Mouse (Mus musculus): ENCODE results near the gene Des. TPM values are rescaled to one million over a fixed set of nuclear protein-coding genes. Genes with fewer than 3 reads are reported as not detected.
A peak's percentile ranks its signal among the peaks of the same experiment; 100 is the strongest.

Gene Des
- total RNA-seq, 2 experiments from 2014 or later: 1,760 to 1,859 TPM

DNA sequence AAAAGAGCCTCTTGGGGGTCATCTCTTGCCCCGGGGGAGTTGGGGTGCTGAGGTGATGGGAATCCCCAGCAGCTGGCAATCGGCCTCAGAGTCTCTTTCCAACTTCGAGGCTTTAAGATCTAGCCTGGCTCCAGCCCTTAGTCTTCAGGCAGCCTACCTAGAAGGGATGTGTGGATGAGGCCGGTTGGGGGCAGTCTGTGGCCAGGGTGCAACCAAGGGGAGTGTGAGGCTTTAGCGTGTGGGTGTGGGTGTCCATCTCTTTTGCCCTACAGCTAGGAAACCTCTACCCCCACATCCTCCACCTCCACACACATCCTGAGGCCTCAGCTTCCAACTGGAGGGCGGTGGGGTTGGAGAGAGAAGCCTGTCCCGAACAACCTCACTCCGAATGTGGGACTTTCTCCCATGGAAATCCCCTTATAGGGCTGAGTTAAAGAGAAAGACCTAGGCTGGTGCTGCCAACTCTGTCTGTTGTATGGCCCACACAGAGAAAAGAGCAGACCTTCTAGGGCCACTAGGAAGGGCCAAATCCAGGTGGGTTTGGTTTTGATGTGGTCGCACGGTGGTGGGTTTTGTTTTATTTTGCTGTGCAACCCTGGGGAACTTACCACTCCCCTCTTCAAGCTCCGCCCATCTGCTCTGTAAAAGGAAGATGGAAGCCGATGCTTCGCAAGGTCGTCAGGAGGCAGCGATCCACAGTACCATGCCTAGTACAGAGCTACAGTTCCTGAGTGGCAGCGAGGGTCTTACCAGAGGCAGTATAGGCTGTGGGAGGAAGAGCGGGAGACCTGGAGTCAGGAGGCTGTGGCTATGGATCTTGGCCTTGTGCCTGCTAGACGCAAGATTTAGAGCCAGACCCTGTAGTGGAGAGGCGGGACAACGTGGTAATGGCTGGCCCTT is 14.8 kb upstream of the Des start:
- DNase-seq (ENCODE audit: low spot score in 2 of 2): no peak

DNA sequence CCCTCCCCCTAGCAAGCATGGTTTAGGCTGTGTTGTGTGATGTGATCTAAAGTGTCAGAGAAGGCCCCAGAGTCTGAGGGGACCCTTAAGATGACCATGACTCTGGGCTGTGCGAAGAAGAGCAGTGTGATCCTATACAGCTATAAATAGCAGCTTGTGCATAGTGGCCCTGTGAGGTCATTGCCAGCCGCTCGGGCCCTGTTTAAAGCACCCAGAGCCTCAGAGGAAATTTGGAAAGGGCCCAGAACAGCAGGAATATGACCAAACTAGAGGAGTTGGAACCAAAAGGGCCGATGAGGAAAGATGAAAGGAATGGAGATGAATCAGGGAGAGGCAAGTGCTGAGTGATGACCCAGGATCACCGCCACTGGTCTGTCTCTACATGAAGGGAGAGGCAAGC is 12.8 kb upstream of the Des start:
- no peak for DNase-seq (ENCODE audit: low spot score in 2 of 2)

DNA sequence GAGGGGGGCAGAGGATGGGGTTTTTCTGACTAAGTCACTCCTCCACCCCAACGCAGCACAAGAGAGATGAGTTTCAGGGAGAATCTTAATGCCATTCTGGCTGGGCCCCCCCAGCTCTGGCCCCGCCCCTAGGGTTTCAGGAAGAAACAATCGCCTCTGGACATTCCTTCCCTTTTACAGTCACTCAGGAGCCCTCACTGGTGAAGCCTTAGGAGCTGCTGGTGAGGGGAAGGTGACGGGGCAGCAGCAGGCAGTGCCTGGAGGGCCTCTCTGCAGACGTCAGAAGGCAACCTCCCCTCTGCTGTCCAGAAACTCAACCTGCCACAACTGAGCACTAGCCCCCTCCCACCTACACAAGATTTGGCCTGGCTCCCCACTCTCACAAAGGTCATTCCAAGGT is 10.9 kb upstream of the Des start:
- DNase-seq (ENCODE audit: low spot score in 2 of 2): no peak

DNA sequence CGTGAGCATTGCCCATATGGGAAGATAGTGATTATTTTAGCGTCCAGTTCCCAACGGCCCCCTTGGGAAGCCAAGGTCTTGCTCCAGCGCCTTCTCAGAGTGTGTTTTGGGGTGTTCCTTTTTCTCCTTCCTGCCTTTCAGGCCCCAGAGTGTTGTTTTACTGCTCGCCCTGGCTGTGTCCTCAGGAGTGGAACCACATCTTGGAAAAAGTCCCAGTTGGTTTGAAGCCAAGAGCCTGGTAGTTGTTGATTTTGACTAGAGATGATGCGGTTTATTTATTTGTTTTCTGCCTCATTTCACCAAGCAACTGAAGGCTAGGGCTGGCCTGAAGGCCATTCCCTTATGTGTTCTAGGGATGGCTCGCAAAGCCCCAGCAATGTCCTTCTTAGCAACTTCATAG is 2.9 kb upstream of the Des start:
- DNase-seq (ENCODE audit: low spot score in 2 of 2): no peak

DNA sequence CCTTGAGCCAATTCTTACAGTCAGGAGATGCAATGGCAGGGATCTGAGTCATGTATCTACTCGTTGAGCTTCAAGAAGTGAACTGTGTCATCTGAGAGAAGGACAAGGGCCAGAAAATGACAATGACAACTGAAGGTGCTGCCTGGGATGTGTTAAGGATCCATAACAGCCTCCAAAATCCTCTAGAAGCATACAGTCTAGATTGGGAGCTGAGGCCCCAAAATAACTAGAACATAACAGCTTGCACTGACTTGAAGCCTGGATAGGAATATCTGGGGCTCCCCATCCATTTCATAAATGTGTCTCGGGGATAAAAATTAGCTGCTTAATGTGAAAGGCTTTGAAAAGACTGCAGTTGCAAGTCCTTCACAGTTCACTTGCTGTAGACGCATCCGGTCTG is 2.1 kb upstream of the Des start:
- DNase-seq (ENCODE audit: low spot score in 2 of 2): no peak

DNA sequence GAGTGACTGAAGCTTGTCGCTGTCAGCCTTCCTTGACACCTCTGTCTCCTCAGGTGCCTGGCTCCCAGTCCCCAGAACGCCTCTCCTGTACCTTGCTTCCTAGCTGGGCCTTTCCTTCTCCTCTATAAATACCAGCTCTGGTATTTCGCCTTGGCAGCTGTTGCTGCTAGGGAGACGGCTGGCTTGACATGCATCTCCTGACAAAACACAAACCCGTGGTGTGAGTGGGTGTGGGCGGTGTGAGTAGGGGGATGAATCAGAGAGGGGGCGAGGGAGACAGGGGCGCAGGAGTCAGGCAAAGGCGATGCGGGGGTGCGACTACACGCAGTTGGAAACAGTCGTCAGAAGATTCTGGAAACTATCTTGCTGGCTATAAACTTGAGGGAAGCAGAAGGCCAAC is 783 bp upstream of the Des start:
- peak in 1 of 2 experiments; percentile 18 for DNase-seq (ENCODE audit: low spot score in 2 of 2)

DNA sequence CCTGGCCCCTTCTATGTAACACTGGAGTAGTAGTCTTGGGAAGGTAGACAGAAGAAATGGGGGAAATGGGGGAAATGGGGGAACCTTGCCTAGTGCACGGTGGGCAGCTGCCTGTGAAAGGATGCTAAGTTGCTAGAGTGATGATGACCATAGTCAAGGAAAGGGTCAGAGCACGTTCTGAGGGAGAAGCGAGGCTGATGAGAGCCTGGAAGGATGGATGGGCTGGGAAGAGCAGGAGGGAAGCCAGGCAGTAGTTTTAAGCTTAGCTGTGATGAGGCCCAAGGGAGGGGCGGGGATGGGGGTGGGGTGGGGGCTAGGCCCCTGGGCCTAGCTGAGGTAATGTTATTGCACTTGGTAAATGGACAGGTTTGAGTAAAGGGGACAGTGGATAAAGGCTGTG is 994 bp downstream of the Des start:
- DNase-seq (ENCODE audit: low spot score in 2 of 2): no peak

DNA sequence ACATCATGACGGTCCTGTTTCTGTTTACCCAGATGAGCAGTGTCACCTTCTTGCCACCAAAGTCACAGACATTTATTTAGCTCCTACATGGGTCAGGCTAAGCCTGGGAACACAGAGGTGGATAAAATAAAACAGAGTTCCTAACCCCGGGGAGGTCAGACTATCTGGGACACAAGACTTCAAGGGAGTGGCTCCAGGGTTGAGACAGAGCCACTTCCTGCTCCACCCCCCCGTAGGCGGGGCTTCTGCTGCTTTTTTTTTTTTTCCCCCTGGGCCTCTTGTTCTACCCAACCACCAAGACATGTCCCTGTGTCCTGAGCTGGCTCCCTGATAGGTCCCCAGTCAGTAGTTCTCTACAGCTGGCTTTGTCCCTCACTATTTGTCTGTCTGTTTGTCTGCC is 1.6 kb downstream of the Des start:
- DNase-seq (ENCODE audit: low spot score in 2 of 2): peak in 1 of 2 experiments; percentile 10

DNA sequence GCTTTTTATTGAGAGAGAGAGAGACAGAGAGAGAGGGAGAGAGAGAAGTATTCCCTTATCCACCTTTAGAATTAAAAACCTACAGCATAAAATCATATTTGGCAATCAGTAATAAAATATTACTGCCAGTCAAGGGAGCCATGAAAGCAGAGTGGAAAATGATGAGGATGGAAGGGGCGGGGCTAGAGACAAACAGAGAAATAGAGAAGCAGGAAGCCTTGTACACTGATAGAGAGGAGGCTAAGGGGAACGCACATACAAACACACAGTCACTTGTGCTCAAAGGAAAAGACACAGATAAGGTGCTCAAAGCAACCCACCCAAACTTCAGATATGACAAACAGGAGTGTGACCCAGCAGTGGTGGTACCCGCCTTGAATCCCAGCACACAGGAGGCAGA is 3.7 kb downstream of the Des start:
- DNase-seq (ENCODE audit: low spot score in 2 of 2): no peak

DNA sequence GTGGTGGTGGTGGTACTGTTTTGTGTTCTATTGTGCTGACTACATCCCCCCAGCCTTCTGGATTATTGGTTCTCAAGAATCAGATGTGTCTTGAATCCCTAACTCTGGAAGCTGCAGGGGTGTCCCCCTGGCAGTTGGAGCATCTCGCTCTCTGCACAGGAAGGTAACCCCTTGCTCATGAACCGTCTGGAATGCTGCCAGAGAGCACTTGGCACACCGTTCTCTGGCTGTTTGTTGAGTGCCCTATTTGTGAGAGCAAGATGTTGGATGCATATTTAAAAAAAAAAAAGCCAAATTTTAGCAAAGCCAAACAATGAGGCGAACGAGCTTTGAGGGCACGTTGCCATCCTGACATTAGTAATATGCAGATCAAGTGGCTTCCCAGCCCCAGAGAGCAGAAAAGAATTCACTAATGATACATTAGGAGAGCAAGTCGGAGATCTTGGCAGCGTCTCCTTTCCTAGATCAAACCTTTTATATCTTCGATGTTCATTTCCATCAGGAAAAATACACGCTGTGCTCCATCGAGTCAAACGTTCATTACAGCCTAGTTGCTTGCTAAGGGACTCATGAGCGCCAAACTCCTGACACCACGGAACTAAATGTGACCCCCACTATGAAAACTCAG is 5.5 kb downstream of the Des start:
- peak in 1 of 2 experiments; percentile 7 for DNase-seq (ENCODE audit: low spot score in 2 of 2)

DNA sequence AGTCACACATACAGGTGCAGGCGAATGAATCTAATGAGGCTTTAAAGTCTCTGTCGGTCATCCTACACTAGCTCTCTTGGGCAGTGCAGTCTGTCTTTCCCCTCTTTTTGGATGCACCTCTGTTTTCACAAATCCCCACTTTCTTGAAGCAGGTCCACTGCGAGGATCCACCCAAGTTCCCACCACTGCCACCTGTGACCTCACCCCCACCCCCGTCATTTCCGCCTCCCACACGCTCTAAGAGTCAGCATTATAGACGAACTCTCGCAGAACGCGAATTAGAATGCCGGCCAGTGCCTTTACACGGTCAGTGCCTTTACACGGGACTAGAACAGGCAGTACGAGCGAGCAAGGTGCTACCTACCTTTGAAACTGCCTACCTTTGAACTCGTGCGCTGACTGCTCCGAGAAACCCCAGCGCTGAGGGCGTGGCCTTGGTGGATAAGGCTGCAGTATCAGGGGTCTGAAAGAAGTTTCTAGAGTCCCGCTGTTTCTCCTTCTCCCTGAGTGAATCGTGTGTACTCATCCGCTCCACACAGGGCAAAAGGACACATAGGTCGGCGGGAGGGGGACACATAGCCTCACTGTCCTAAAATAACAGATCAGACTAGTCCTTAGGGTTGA is 9.3 kb downstream of the Des start:
- DNase-seq (ENCODE audit: low spot score in 2 of 2): no peak

DNA sequence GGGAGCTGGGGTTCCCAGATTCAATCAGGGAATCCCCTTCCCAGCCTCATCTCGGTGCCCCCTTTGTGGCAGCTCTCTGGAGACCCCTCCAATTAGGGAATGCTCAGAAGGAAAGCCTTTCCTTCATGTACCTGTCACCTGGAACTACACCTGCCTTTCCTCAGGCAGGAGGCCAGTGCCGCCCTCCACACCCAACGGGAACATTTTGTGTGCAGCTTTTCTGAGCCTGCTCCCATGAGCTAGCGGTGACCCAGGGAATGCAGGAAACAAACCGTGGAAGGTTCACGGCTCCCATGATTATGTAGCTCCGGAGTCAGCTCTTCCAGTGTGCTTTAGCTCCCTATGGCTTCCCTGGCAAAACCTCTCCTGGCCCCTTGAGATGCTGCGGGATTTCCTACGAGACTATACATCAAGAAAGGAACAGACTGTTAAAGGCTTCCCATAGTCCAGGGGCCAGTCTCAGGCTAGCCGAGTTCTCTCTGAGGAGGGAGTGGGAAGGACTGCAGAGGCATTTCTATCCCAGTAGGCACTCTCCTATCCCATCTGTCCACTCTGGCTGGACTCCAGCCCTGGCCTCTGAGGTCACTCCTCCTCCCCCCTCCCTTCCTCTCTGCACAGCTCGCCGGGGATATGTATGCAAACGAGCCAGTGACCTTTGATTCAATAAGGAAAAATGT is 10.0 kb downstream of the Des start:
- DNase-seq (ENCODE audit: low spot score in 2 of 2): peak in 1 of 2 experiments; percentile 78

DNA sequence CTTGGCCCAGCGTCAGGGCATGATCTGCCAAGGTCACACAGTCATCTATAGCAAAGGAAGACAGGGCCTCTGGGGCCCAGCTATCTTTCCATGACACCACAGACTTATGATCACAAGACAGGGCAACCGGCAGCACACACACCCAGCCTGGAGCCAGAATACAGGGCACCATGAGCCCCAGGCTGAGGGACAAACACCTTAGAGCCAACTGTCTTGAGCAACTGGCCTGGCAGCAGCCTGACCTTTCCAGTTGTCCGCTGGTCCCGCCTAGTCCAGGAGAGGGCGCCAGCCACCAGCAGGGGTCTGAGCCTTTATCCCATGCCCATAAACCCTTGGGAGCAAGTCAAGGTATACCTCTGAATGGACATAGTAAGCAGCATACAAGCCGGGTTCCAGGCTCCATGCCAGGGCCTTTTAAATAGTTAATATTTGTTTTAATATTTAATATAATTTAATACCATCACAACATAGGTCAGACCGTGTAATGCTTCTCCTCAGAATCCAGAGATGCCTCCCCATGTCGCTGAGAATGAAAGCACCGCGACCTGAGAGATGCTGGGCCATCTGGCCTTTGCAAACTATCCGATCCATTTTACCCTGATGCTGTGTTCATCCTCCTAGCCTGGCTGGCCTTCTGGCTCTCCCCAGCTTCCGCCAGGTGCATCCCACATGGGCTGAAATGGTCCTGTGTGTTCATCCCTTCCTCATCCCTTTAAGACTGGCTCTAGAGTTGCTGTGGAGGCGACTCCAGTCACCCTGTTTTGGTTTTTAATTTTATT is 11.4 kb downstream of the Des start:
- DNase-seq (ENCODE audit: low spot score in 2 of 2): peak in 1 of 2 experiments; percentile 63

DNA sequence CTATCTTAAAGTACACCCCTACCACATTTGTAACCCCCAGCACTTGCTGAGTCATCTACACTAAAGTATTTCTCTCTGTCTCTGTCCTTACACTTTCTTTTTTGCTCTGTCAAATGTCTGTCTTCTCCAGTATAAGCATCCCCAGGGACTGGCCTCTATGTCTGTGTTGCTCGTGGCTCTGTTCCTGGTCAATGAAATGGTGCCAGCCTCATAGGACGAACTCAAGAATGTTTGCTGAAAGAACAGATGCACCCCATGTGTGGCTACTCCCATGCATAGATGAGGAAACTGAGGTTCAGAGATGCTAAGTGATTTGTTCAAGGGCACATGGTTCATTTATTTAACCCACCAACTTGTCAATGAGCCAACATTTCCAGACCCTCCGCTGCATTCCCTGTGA is 12.3 kb downstream of the Des start:
- no peak for DNase-seq (ENCODE audit: low spot score in 2 of 2)

DNA sequence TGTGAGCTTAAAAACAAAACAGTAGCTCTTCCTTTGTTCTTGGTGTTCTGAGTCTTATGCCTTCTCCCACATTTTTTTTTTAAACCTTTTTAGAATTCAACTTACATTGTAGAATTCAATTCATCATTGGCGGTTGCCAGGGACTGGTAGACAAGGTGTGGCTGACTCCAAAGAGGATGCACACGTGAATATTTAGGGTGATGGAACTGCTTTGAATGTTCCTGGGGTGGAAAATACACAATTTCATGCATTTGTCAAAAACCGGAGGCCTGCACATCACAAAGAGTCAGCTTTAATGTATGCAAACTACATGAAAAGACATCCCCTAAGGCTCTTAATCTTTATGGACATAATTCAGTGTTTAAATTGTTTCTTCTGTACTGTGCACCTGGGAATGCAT is 13.1 kb downstream of the Des start:
- DNase-seq (ENCODE audit: low spot score in 2 of 2): no peak

DNA sequence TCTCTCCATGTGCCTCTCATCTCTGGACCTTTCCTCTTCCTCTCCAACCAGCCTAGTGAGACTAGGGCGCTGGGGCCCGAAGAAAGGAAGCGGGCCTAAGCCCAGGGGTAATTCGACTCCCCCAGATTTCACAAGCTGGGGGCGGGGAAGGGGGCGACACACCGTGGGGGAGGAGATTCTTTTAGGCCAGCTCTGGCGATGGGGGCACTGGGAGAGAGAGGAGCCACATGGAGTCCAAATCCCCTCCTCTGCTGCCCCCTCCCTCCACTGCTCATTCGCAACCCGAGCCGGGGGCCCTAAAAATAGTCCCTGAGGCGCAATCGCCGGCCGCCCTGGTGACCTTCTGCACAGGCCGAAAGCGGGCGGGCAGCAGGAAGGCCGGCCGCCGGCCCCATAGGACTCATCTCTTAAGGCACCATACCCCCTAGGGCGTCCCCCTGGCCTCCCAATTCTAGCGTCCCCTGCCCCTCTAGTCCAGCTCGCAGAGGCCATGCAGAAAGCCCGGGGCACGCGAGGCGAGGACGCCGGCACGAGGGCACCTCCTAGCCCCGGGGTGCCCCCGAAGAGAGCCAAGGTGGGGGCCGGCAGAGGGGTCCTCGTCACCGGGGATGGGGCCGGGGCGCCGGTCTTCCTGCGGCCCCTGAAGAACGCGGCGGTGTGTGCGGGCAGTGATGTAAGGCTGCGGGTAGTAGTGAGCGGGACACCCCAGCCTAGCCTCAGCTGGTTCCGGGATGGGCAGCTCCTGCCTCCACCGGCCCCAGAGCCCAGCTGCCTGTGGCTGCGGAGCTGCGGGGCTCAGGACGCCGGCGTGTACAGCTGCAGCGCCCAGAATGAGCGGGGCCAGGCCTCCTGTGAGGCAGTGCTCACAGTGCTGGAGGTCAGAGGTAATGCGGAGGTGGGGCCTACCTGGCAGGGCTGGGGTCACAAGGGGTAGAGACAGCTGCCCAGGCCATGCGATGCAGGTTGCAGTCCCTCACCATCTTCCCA is 15.1 kb downstream of the Des start, which contains the start of gene Speg:
Speg (plus strand) TSS at position 348 of the 987 bp plus-strand sequence.
- DNase-seq (ENCODE audit: low spot score in 2 of 2): peak in 1 of 2 experiments; percentile 32

DNA sequence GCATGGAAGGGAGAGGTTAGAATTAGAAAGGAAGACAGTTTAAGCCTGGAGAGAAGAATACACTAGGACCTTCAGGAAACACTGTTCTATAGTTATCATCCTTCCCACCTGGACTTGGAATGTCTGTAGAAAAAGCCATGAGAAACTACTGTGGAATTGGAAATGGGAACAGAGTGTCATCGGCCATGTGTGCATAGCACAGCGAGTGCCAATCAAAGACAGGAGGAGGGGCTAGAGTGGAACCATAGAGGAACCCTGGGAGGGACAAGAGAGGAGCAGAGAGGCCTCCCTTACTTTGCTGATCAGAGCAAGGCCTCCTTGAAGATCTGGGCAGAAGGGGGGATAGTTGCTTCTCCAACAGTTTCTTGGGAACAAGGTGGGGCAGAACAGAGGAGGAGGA is 19.1 kb downstream of the Des start:
- DNase-seq (ENCODE audit: low spot score in 2 of 2): no peak

DNA sequence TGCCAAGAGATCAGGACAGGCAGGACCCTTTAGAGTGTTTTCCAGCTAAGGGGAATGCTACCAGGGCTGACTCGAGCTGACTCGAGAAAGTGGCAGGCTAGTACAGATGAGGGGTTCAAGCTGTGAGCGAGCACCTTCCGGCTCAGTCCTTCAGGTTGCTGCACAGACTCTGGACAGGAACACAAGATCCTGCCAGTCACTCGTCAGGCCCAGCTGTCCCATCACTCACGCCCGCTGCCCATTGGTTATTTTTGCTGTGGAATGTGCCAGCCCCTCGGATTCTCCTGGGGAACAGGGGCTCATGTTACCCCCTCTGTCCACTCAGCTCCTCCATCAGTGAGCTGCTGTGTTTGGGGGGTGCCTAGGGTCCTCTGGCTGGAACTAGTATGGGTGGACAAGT is 19.8 kb downstream of the Des start:
- DNase-seq (ENCODE audit: low spot score in 2 of 2): no peak

DNA sequence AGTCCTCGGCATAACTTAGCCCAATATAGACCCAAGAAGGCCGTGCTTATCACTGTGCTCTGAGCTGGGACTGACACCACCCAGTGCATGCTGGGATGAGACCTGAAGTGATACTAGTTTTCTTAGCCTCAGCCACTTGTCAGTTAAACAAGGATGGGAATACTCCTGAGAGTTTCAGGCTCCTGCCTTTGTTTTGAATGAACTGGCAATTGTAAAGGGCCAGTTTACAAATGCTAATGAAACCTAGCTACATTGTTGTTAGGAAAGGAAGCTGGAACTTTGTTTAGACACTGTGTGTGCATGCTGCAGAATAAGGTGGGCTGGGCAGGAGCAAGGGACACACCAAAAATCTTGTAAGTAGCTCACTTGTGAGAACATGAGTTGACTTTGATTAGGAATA is 20.8 kb downstream of the Des start:
- no peak for DNase-seq (ENCODE audit: low spot score in 2 of 2)
